Mouse (Mus musculus) embryonic fibroblast, embryonic 13.5 days (primary cell): ENCODE results near the gene 4930503B20Rik. TPM values are rescaled to one million over a fixed set of nuclear protein-coding genes. Genes with fewer than 3 reads are reported as not detected.

Source experiments
- H3K27ac ChIP-seq: 2 replicates; pipeline ENCODE4 v1.5.1; 2012; ENCODE audit warnings: low read length, control low read depth, inconsistent platforms; ENCODE audit not compliant: insufficient read depth
- H3K4me1 ChIP-seq: 2 replicates; pipeline ENCODE4 v1.6.1; 2011; ENCODE audit warnings: low read length; ENCODE audit not compliant: control insufficient read depth, insufficient read depth
- H3K4me3 ChIP-seq: 2 replicates; pipeline ENCODE4 v1.5.1; 2011; ENCODE audit warnings: mild to moderate bottlenecking, control low read depth, low read length; ENCODE audit not compliant: insufficient read depth
- CTCF ChIP-seq: IDR thresholded peaks from 2 replicates; pipeline ENCODE4 v1.5.1; 2011; ENCODE audit warnings: mild to moderate bottlenecking, control low read depth, low read length, moderate library complexity, borderline replicate concordance; ENCODE audit not compliant: insufficient read depth
- POLR2A ChIP-seq: IDR thresholded peaks from 2 replicates; pipeline ENCODE4 v1.6.1; 2011; ENCODE audit warnings: low read depth, mild to moderate bottlenecking, control low read depth, low read length, moderate library complexity
- polyA plus RNA-seq: library from polyadenylated mRNA; stranded (reverse); fragments of >200 nt; gene quantifications from 2 replicates; pipeline ENCODE4 v1.2.4, GENCODE M21; 2011; ENCODE audit warnings: low read depth; ENCODE audit not compliant: missing spikeins, insufficient read length

Gene 4930503B20Rik
- polyA plus RNA-seq: 0.56 TPM in 1 of 2 replicates, not detected in the other

DNA sequence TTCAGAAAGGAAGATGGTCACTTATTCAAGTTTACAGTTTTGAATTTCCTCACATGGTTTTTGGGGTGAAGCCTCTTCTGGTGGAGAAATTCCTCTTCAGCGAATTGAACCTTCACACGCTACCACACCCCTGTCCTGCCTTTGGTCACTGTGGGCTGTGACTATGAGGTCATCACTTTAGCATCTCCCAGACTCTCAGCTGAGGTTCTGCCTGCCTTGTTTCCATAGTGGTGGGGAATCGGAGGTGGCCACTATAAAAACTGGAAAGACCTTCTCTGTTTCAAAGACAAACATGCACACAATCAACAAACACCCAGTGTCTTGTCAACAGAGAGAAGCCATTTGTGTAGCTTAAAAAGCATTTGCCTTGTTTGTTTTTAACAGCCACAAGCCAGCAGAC, at the start of gene 4930503B20Rik:
Gene 4930503B20Rik, minus strand, starts transcription at position 101 of the 400 bp plus-strand sequence.
- TF ChIP-seq CTCF (no peak), POLR2A (no peak)
- Histone ChIP-seq H3K4me1 (no peaks in the 10 kb centered on the region; the same call in none of the 2 replicates), H3K27ac (no peak within 1 kb of the TSS), H3K4me3 (no peak within 1 kb of the TSS)

GRCm38 (mm10) chr3:146700051-146700450, 48.9 kb upstream of the 4930503B20Rik start:
- H3K4me3 ChIP-seq: no peak overlapping the region
- TF ChIP-seq CTCF (no peak), POLR2A (no peak)

DNA sequence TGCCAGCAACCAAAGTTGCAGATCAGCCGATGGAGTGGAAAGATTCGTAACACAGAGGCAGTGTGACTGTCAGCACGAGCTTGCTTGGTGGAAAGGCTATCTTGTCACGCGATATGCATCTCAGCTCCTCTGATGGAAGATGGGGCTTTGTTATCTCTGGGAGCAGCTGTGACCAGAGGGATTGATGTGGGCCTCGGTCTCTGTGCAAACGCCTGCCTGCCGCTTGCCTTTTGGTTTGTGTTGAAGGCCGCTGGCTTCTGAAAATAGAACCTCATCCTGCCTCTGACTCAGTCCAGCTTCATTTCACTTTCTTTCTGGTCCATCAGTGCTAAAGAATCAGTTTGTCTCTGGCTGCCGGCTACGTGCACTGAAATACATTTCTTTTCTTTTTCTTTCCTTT, 47.9 kb upstream of the 4930503B20Rik start:
- H3K4me1 ChIP-seq: no peaks in the 10 kb centered on the region
- no peak overlapping the region for H3K27ac ChIP-seq
- no peak for TF ChIP-seq POLR2A
- no peak for TF ChIP-seq CTCF
- no peak overlapping the region for H3K4me3 ChIP-seq

More at GRCm38 (mm10) chr3:146700051-146700450, 48.9 kb upstream of the 4930503B20Rik start:
- Histone ChIP-seq H3K4me1 (no peaks in the 10 kb centered on the region), H3K27ac (no peak overlapping the region)

- H3K27ac ChIP-seq: no peak overlapping the region
- no peak for TF ChIP-seq POLR2A
- TF ChIP-seq CTCF: no peak
- no peak overlapping the region for H3K4me3 ChIP-seq
- H3K4me1 ChIP-seq: no peaks in the 10 kb centered on the region
Observed at GRCm38 (mm10) chr3:146692547-146692946, 41.4 kb upstream of the 4930503B20Rik start.

DNA sequence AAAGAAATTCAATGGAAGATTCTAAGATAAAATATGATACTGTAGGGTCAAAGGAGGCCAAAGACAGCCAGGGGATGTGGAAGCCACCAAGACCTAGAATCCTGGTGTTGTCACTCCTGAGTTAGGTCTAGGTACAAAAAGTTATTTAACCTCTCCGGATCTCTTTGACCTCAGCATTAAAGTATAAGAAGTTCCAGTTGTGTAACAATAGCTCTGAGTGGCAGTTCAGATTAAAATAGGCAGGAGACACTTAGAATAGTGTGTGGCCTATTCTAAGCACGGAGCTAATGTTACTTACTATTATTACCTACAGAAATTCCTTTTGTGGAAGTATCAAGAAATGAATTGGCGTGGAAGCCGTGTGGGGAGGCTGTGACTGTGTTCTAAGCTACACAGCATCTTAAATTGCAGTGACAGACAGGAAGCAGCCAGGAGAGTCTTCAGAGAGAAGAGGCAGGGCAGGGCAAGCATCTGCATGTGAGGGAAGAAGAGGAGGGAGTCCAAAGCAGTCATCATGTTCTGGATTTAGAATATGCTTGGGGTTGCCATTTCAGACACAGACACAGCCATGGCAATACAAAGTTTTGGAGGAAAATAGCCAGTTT, 36.1 kb upstream of the 4930503B20Rik start:
- Histone ChIP-seq H3K4me3 (no peak overlapping the region), H3K4me1 (peaks cover 3% of the 10 kb centered on the region; the same call in 1 of the 2 replicates), H3K27ac (no peak overlapping the region)
- TF ChIP-seq CTCF (no peak), POLR2A (no peak)

GRCm38 (mm10) chr3:146686428-146686827, 35.3 kb upstream of the 4930503B20Rik start:
- peaks cover 5% of the 10 kb centered on the region; the same call in 1 of the 2 replicates for H3K4me1 ChIP-seq
- H3K4me3 ChIP-seq: no peak overlapping the region
- no peak for TF ChIP-seq POLR2A
- TF ChIP-seq CTCF: no peak
- H3K27ac ChIP-seq: no peak overlapping the region

DNA sequence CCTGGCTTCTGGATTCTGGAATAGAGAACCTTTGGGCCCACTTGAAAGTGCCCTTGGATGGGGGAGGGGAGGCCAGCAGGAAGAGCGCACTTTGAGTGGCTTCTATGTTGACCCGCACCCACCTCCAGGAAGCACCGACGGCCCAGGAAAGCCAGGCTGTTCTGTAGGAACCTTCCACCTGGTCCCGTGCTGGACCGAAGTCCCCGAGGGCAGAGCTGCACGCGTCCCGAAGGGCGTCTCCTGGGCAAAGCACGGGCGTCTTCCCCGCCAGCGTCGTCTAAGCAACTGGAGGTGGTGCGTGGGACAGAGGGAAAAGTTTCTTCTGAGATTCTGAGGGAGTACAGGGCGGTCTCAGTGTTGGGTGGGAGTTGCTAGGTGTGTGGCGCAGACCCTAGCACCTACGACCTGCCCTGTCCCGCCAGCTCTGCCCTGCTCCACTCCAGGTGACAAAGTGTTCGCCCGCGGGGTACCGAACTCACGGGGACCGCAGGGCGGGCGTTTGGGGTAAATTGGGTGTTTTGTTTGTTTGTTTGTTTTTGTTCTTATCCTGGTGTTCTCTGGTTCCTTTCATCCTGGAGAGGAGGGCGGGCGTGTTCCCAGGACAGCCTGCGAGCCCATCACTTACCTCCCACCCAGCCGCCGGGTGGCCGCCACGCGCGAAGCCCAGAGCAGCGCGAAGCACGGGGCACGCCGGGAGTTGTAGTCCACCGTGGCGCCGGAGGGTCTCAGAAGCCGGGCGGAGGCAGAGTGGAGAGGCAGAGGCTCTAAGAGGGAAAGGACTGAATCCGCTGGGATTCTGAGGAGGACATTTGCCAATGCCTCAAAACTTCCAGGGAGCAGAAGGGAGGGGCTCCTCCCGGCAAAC, 33.9 kb upstream of the 4930503B20Rik start, which contains the start of gene Samd13:
Gene Samd13, minus strand, starts transcription at position 782 of the 865 bp plus-strand sequence.
- TF ChIP-seq POLR2A: peak; percentile 39; the same call in 1 of the 2 replicates
- no peak for TF ChIP-seq CTCF
- peaks cover 5% of the 10 kb centered on the region; the same call in 1 of the 2 replicates for H3K4me1 ChIP-seq
- H3K4me3 ChIP-seq: peak within 1 kb of the TSS; percentile 49
- no peak within 1 kb of the TSS for H3K27ac ChIP-seq

- Histone ChIP-seq H3K4me1 (peaks cover 5% of the 10 kb centered on the region; the same call in 1 of the 2 replicates), H3K4me3 (no peak overlapping the region), H3K27ac (no peak overlapping the region)
- TF ChIP-seq CTCF (no peak), POLR2A (no peak)
Observed at GRCm38 (mm10) chr3:146683095-146683494, 32.0 kb upstream of the 4930503B20Rik start.

GRCm38 (mm10) chr3:146682140-146682651, 31.1 kb upstream of the 4930503B20Rik start:
- TF ChIP-seq CTCF (no peak), POLR2A (no peak)
- H3K27ac ChIP-seq: peak overlapping the region; percentile 9
- H3K4me3 ChIP-seq: no peak overlapping the region
- peaks cover 5% of the 10 kb centered on the region; the same call in 1 of the 2 replicates for H3K4me1 ChIP-seq

GRCm38 (mm10) chr3:146681696-146682095, 30.6 kb upstream of the 4930503B20Rik start:
- H3K4me3 ChIP-seq: no peak overlapping the region
- no peak overlapping the region; the same call in 1 of the 2 replicates for H3K27ac ChIP-seq
- TF ChIP-seq CTCF (no peak), POLR2A (no peak)
- peaks cover 5% of the 10 kb centered on the region; the same call in 1 of the 2 replicates for H3K4me1 ChIP-seq
